Mouse (Mus musculus) adrenal gland, postnatal 25 days (tissue): Measurements from ENCODE around the gene Brwd1. TPM values are rescaled to one million over a fixed set of nuclear protein-coding genes. Genes with fewer than 3 reads are reported as not detected.
"Not testable (repeated sequence)": the region's sequence is repeated elsewhere in the genome, so short reads cannot be mapped to it uniquely, and the experiment has no call there.

ENCODE experiments used
- DNase-seq: peaks from one replicate; pipeline ENCODE4 v3.0.0; 2021; ENCODE audit warnings: mixed read lengths
- total RNA-seq: library from RNA; stranded (reverse); gene quantifications from 2 replicates; pipeline ENCODE4 v1.2.3, GENCODE M21; 2021

Gene Brwd1
- total RNA-seq, 1 experiment from 2014 or later = 101 TPM

- peak; percentile 88 for DNase-seq
These were observed 995 bp downstream of the Brwd1 start for GRCm38 (mm10) chr16:96081331-96081730.

DNA sequence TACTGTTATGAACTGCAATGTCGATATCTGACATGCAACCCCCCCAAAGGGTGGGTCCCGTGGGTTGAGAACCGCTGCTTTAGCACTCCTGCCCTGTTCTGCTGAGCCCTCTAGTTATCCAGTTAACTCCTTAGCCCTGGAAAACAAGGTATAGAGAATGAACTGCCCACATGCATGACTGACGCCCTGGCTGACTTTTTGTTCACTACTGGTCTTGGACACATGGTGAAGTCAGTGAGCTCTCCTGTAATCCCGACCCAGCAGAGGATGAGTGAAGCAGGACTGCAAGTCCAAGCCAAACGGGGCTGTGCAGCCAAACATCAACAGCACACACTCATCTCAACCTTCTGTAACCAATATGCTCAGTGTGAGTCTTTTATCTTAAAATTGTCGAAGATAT lies 1.8 kb downstream of the Brwd1 start:
- DNase-seq = no peak

- no peak for DNase-seq
These were observed 14.0 kb downstream of the Brwd1 start for GRCm38 (mm10) chr16:96068364-96068763.

DNA sequence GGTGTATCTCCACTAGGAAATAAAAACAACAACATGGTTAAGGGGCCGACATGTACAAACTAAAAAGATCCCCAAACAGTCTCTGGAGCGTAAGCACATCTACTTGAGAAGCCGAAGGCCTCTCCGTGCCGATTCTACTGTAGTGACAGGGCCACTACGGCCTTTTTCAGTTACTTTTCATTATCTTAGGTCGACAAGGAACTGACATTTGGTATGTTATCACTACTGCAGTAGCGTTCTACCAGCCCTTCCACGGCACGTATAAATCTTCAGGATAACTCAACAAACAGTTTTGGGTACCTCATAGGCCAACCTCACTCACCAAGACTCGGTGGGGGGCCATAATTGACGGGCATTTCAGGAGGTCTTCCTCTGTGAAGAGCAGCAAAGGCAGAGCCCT lies 16.2 kb downstream of the Brwd1 start:
- DNase-seq = no peak

DNA sequence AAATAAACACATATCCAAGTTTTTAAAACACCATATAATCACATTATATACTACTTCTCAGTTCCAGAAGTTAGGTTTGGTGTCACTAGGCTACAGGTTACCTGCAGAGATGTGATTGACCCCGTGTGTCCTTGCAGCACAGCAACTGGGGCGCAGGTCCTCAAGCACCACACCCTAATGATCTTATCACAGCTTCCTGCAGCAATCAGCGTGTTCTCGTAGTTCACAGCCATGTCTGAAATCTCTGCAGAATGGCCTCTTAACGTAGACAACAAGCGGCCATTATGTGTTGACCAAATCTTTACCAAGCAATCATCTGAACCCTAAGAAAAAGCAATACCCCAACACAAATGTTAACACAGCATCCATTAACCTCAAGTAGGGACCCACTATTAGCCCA lies 17.7 kb downstream of the Brwd1 start:
- DNase-seq = no peak

GRCm38 (mm10) chr16:96044096-96044495 lies 38.2 kb downstream of the Brwd1 start:
- peak; percentile 34 for DNase-seq

DNA sequence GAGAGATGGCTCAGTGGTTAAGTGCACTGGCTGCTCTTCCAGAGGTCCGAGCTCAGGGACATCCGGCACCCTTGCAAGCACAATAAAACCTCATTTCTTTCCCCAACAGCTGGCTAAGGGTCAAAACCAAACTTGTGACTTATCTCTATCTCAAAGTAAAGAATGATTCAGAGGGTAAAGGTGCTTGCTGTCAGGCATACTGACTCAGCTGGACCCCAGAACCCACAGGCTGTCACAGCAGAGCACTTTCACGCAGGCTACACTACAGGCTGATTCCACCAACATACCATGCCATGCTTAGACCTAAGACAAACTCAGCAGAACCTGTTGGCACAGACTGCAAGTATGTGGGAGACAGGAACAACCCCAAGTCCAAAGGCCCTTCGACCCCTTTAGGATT lies 41.6 kb downstream of the Brwd1 start:
- no peak for DNase-seq

- no peak for DNase-seq
These were observed 42.8 kb downstream of the Brwd1 start for GRCm38 (mm10) chr16:96039538-96039937.

GRCm38 (mm10) chr16:96034473-96034872 lies 47.9 kb downstream of the Brwd1 start:
- peak; percentile 10 for DNase-seq

DNA sequence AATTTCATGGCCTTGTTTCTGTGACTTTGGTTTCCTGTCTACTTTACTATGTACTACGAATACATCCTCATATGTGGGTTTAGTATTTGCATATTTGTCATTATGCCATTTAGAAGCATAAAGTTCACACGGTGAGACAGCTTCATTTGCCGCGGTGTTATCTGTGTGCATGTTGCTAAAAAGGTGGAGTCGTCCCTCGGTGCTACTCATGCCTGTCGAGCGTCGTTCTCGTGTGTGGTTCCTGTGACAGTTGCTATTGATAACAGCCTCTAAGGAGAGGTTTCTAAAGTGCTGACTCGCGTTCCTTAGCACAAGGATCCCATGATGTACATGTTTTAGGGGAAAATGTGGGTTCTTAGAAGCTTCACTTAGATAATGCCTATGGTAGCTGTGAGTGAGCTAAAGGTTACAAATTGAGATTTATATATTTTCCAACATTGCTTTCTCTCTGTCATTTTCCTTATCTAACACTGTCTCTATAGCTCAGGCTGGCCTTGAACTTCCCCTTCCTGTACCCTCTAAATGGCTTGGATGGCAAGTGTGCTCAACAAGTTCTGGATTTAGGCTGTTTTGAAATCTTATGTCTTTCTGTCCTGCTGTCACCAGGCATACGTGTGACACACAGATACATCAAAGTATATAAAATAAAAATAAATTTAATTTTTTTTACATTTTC lies 49.8 kb downstream of the Brwd1 start:
- DNase-seq = no peak

GRCm38 (mm10) chr16:96030476-96031102 lies 51.7 kb downstream of the Brwd1 start:
- DNase-seq = peak; percentile 16

GRCm38 (mm10) chr16:96026256-96026655 lies 56.1 kb downstream of the Brwd1 start:
- DNase-seq = no peak

DNA sequence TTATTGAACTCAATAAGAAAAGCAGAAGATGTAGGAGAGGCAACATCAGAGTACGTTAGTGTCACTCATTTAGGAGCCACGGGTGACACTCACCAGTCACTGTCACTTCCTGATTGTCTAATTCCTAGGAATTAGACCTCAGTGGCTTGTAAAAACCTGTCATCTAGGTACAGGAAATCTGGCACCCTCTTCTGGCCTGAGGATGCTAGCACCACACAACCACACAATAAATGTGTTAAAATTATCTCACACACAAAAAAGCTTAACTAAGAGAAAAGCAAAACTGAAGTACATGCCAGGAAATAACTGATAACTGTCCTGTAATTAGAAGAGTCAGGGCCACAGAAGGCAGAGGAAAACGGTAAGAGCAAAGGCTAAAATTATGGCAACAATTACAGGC lies 57.1 kb downstream of the Brwd1 start:
- no peak for DNase-seq

DNA sequence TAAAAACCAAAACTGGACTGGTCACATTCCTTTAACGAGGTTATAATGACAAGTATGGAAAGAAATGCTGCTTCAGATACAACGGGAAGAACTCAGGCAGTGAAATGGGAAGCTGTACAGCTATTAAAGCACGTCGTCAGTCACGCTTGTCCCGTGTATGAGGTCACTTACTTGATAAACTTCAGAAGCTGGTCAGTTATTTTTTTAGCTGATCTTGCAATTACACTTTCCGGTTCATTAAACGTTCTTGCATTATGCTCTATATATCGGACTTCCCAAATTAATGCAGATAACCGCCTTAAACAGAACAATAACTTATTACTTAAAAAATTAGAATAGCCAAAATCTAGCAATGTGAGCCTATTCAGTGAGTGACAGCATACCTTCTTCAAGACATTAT lies 61.3 kb downstream of the Brwd1 start:
- DNase-seq = no peak

DNA sequence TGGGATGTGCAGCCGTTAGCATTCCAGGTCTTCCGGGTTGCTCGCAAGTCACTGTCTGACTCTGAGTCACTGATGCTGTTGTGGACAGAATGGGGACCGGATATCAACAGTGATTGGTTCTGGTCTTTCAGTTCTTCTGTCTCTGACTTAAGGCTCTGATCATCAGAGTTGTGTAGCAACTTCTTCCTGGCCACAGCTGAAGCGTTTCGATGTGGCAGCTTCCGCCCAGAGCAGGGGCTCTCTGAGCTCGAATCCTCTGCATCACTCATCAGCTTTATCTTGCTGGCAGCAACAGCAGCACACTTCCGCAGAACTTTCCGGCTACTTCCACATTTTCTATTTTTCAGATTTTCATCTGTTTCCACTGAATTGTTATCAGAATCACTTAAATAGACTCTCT lies 73.2 kb downstream of the Brwd1 start:
- DNase-seq = not testable (repeated sequence)

DNA sequence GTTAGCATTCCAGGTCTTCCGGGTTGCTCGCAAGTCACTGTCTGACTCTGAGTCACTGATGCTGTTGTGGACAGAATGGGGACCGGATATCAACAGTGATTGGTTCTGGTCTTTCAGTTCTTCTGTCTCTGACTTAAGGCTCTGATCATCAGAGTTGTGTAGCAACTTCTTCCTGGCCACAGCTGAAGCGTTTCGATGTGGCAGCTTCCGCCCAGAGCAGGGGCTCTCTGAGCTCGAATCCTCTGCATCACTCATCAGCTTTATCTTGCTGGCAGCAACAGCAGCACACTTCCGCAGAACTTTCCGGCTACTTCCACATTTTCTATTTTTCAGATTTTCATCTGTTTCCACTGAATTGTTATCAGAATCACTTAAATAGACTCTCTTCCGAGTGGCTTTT lies 78.0 kb downstream of the Brwd1 start:
- not testable (repeated sequence) for DNase-seq

GRCm38 (mm10) chr16:95999291-95999690 lies 83.0 kb downstream of the Brwd1 start:
- no peak for DNase-seq

DNA sequence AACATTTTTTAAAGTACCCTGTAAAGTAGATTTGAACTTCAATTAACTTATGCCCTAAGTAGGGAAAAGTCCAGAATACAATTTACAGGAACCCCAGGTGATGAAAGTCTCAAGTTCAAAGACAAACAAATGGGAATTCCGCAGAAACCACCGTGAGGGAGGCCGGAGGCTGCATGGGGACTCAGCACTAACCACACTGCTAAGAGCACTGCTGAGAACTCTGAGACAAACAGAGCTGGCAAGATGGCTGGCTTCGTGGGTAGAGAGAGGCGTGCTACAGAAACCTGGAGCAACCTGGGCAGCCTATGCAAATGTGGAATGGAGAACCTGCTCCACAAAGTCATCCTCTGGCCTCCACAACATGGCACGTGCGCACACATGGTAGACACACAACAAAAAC lies 86.2 kb downstream of the Brwd1 start:
- no peak for DNase-seq

DNA sequence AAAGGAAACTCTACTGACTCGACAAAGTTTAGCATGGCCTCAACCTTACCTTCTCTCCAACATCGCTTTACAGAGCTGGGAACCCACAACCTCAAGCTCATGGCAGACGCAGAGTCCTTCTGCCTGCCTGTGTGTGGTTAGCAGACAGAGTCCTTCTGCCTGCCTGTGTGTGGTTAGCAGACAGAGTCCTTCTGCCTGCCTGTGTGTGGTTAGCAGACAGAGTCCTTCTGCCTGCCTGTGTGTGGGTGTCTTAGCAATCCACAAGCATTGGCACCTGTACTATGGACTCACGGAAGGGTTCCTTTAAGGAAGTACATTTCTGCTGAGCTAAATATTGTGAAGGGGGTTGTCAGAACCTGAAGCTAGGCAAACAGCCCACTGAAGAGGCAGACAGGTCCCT lies 87.8 kb downstream of the Brwd1 start:
- not testable (repeated sequence) for DNase-seq

GRCm38 (mm10) chr16:95992596-95992995 lies 89.7 kb downstream of the Brwd1 start:
- DNase-seq = no peak

GRCm38 (mm10) chr16:95991122-95991900 lies 91.0 kb downstream of the Brwd1 start:
- no peak for DNase-seq

GRCm38 (mm10) chr16:95990462-95991121 lies 91.7 kb downstream of the Brwd1 start, which contains the start of gene Psmg1:
Psmg1 (minus strand) TSS chr16:95990960.
- DNase-seq = peak; percentile 98

DNA sequence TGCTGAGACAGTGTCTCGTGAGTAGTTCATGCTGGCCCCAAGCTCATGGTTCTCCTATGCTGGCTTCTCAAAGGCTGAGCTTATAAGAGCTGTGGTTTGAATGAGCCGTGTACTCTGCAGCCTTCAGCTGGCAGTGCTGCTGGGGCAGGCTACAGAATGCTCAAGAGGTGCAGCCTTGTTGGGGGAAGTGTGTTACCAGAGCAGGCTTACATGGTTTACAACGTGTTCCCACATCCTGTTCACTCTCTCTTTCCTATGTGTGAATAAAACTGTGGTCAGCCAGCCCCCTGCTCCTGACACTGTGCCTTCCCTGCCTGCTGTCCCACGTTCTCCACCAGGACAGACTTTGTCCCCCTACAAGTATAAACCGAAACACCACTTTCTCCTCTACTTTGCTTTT lies 97.4 kb downstream of the Brwd1 start:
- DNase-seq = no peak
